In genomic region chr19:16407727-16408126, GRCm38 (mm10) we compare ENCODE assay signal across 1 mouse cellular context.
TF ChIP-seq lines count a peak whose summit lies in the region.

No protein-coding gene starts in this region.

TF ChIP-seq in CH12.LX, 34 proteins besides CTCF, POLR2A, EP300 and RAD21 (continued from another document):
- TF ChIP-seq JUND (conservative IDR thresholded peaks at IDR 0.05; ENCODE audit: low read depth, low read length): peak; percentile 75; the same call in 1 of the 2 replicates
- peak; percentile 34 for TF ChIP-seq ETS1 (conservative IDR thresholded peaks at IDR 0.05; ENCODE audit: low read depth, low read length)
- no peak for TF ChIP-seq CHD2 (IDR thresholded peaks at IDR 0.05; ENCODE audit: low read length)
- no peak for TF ChIP-seq MEF2A (IDR thresholded peaks at IDR 0.05; ENCODE audit: borderline replicate concordance, low read depth, low read length)
- no peak for TF ChIP-seq ZNF384 (IDR thresholded peaks at IDR 0.05; ENCODE audit: low read depth, low read length)
- TF ChIP-seq MAFK (IDR thresholded peaks at IDR 0.05; ENCODE audit: insufficient replicate concordance, low read length): no peak
- TF ChIP-seq NRF1 (IDR thresholded peaks at IDR 0.05; ENCODE audit: low read depth, low read length): no peak
- TF ChIP-seq JUN (IDR thresholded peaks at IDR 0.05; ENCODE audit: insufficient read depth, low read depth, low read length): peak; percentile 91
- no peak for TF ChIP-seq KAT2A (IDR thresholded peaks at IDR 0.05; ENCODE audit: insufficient replicate concordance, low read length)
- no peak for TF ChIP-seq ZMIZ1 (IDR thresholded peaks at IDR 0.05; ENCODE audit: low read depth, low read length)
- TF ChIP-seq IRF4 (IDR thresholded peaks at IDR 0.05; ENCODE audit: low read depth, low read length): peak; percentile 71
- TF ChIP-seq ELF1 (IDR thresholded peaks at IDR 0.05; ENCODE audit: low read depth, low read length): no peak
- TF ChIP-seq USF2 (conservative IDR thresholded peaks at IDR 0.05; ENCODE audit: low read depth, low read length): peak; percentile 74
- no peak for TF ChIP-seq TBP (conservative IDR thresholded peaks at IDR 0.05; ENCODE audit: low read depth, low read length)
- no peak for TF ChIP-seq GABPA (IDR thresholded peaks at IDR 0.05; ENCODE audit: insufficient replicate concordance, low read depth, low read length)
- TF ChIP-seq MYC (IDR thresholded peaks at IDR 0.05; ENCODE audit: low read depth, low read length): 0 out of 2 replicates have a peak, but pooled peaks have one; percentile 40
- TF ChIP-seq NELFE (IDR thresholded peaks at IDR 0.05; ENCODE audit: low read depth, low read length): no peak
- TF ChIP-seq MAZ (IDR thresholded peaks at IDR 0.05; ENCODE audit: low read depth, low read length): no peak
- no peak for TF ChIP-seq E2F4 (IDR thresholded peaks at IDR 0.05; ENCODE audit: insufficient replicate concordance, low read depth, low read length)
- TF ChIP-seq SIN3A (IDR thresholded peaks at IDR 0.05; ENCODE audit: low read length): no peak
- TF ChIP-seq RCOR1 (conservative IDR thresholded peaks at IDR 0.05; ENCODE audit: low read depth, low read length): no peak
